Mouse (Mus musculus) liver, embryonic 15.5 days (tissue): ENCODE measurements around the gene Trim28. TPM values are rescaled to one million over a fixed set of nuclear protein-coding genes. Genes with fewer than 3 reads are reported as not detected.

Experiments used
- polyA plus RNA-seq: library from polyadenylated mRNA; unstranded; fragments of >200 nt; fragmentation: Nextera tagmentation; extraction: Ambion mirVana; gene quantifications from 2 replicates; pipeline ENCODE4 v1.2.1, GENCODE M21; 2015

Trim28 gene
- polyA plus RNA-seq, 1 experiment from 2014 or later, result 75.3 TPM

Other genes with a start within 250 kb of the Trim28 start
- 0.24 and 0.44 TPM in 2 replicates for gene Zscan18, start 195.5 kb upstream of the Trim28 start, polyA plus RNA-seq
- 1.6 and 1.9 TPM in 2 replicates for gene Zfp329, start 180.3 kb upstream of the Trim28 start, polyA plus RNA-seq
- 10.8 and 12.3 TPM in 2 replicates for gene Zfp110, start 164.4 kb upstream of the Trim28 start, polyA plus RNA-seq
- 0.47 and 0.62 TPM in 2 replicates for gene Zfp128, start 117.9 kb upstream of the Trim28 start, polyA plus RNA-seq
- 3.4 and 3.9 TPM in 2 replicates for gene Zscan22, start 101.3 kb upstream of the Trim28 start, polyA plus RNA-seq
- gene Rps5, start 76.8 kb upstream of the Trim28 start, polyA plus RNA-seq, result 541 and 547 TPM in 2 replicates
- 0.08 and 0.20 TPM in 2 replicates for gene Rnf225, start 71.7 kb upstream of the Trim28 start, polyA plus RNA-seq
- gene Zfp324, start 33.3 kb upstream of the Trim28 start, polyA plus RNA-seq, result 2.5 and 2.7 TPM in 2 replicates
- gene Zfp446, start 21.3 kb upstream of the Trim28 start, polyA plus RNA-seq, result 2.2 and 2.6 TPM in 2 replicates
- gene Slc27a5, start 922 bp upstream of the Trim28 start, polyA plus RNA-seq, result 17.2 and 22.1 TPM in 2 replicates
- gene Zbtb45, start 10.9 kb downstream of the Trim28 start, polyA plus RNA-seq, result 11.8 and 13.3 TPM in 2 replicates
- 118 and 120 TPM in 2 replicates for gene Chmp2a, start 35.7 kb downstream of the Trim28 start, polyA plus RNA-seq
- gene Ube2m, start 39.2 kb downstream of the Trim28 start, polyA plus RNA-seq, result 64.5 and 72.3 TPM in 2 replicates
- gene Mzf1, start 55.6 kb downstream of the Trim28 start, polyA plus RNA-seq, result 0.37 and 0.44 TPM in 2 replicates
- gene Vmn1r85, start 96.1 kb downstream of the Trim28 start, polyA plus RNA-seq, result not detected in 2 replicates
- not detected in 2 replicates for gene Vmn1r86, start 120.8 kb downstream of the Trim28 start, polyA plus RNA-seq
- gene Vmn1r87, start 141.0 kb downstream of the Trim28 start, polyA plus RNA-seq, result not detected in 2 replicates
- gene Vmn1r88, start 160.5 kb downstream of the Trim28 start, polyA plus RNA-seq, result not detected in 2 replicates
- gene Vmn1r89, start 213.9 kb downstream of the Trim28 start, polyA plus RNA-seq, result not detected in 2 replicates